Mouse (Mus musculus) kidney, postnatal 10 days (tissue): ENCODE measurements around the gene Fam117b.
A peak's percentile ranks its signal among the peaks of the same experiment; 100 is the strongest.

ENCODE experiments used
- DNase-seq: peaks from one replicate; pipeline ENCODE4 v3.0.0; 2021; ENCODE audit warnings: mixed read lengths

Gene Fam117b

DNA sequence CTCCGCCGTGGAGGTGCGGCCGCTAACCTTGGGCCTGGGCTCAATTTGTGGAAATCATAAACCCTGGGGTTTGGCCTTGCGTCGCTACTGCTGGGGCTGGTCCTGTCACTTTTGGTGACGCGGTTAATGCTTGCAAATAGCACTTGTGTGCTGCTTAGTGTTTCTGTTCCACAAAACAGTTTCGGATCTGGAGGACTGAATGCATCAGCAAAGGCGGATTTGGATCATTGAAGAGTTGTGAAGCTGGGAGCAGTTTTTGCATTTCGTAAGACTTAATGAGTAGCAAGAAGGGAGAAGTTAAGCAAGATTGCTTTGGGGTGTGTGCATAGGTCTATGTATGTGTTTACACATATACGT is 1.0 kb downstream of the Fam117b start:
- no peak for DNase-seq

DNA sequence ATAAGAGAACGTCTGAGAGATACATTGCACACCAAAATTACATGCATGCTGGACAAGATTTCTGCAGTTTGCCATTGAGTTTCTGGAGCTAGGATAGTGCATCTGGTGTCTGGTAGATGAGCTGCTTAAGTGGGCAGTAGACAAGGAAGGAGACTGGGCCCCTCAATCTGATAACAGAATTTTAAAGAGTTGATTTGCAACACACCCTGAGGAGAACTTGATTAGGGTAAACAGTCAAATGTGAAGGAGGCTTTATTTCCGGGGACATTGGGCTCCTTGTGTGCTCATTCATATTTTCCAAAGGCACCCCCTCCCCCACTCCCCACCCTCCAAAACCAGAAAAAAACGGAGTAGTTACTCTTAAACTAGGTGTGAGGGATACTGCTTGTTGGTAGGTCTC is 2.0 kb downstream of the Fam117b start:
- DNase-seq = no peak

DNA sequence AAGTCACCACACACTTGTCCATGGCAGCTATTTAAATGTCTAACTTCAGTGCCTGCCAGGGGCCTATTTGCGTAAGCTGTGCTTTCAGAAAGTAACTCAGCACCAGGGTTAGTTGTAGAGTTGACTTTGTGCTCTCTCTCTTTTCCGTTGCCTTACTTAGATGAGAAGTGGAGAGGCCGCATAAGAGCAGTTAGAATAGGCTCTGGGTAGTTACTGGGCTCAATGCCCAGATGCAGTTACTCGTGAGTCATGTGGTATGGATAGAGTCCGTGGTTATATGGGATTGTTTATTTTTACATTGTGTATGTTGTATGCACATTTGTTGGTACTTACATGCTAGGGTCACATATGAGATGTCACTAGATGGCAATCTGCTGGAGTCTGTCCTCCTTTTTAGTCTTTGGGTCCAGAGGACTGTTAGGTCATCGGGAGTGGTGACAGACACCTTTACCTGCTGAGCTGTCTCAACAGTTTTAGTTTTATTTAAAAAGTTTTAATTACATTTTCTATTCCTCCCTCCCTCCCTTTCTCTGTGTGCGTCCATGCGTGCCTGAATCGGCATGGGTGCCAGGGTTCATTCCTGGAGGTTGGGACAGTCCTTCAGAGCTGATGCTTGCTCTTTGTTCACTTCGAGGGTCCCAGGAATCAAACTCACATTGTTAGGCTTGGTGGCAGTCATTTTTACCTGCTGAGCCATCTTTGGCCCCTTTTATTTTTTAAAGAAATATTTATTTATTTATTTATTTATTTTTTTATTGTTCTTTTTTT is 3.2 kb downstream of the Fam117b start:
- no peak for DNase-seq

DNA sequence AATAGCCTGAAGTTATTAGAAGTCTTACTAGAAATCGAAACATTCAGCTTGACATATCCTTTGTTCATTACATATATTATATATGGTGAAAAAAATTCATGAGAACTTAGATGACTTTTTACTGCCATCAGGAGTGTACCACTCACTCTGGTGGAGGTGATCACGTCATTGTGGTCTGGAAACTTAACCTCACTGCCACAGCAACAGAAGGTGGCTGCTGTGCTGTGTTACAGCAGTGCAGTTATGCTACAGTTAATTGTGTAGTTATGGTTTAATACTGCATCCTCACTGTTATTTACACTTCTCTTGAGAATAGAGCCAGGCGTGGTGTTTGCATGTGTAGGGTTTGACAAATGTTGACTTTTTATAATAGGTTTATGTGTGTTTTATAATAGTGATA is 4.6 kb downstream of the Fam117b start:
- DNase-seq = no peak

DNA sequence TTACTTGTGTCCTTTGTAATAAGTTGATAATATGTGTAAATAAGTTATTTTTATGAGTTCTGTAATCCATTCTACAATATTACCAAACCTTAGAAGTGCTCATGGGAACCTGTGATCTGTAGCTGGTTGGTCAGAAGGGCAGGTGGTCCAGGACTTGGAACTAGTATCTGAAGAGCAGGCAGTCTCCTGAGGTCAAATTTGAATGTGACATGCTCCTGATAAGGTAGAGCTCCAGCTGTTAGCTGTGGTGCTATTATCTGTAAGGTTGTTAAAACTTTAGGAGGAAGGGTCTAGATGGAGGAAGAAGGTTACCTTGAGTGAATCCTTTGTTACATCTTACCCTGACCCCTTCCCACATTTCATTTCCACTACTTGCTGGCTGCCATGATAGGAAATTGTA is 5.3 kb downstream of the Fam117b start:
- DNase-seq = no peak

DNA sequence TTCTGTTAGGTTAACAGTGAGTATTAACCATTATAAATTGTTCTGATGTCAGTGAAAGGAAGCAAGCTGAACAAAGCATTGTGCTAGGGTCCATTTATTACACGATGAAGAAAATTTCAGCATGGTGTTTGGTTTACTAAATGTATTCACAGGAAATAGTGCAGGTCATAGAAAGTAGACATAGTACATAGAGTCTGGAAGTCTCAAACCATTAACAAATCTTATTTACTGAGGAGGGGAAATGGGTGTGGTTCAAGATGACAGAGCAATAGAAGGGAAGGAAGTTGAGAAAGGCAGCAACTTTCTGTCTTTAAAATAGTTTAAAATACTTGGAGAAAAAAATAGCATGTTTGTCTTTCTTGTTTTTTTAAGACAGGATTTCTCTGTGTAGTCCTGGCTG is 10.4 kb downstream of the Fam117b start:
- DNase-seq = no peak

DNA sequence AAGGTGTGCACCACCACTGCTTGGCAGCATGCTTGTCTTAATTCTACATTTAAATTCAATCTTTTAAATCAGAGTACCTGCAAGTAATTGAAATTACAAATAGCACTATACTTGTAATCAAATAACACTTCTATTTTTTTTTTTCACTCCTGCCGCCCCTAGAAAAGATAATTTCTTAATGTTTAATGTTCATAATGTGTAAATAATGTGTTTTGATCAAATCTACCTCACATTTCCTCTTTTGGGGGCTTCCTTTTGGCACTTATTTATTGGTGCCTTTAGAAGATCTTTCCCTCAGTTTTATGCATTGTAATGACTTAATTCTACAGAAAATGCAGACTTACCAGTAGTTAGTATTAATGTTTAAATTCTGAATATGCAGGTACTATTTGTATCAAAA is 10.9 kb downstream of the Fam117b start:
- no peak for DNase-seq

DNA sequence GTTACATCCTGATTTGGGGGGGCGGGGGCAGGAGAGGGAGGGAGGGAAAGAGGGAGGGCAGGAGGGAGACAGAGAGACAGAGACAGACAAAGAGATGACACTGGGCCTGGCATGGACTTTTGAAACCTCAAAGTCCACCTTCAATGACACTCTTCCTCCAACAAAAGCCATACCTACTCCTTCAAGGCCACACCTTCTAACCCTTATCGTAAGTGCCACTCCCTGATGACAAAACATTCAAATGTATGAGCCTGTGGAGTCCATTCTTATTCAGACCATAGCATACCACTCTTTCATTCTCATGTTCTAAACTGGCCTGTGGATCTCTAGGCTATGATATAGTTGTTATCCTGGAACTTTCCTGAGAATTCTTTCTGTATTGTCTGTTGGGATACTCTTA is 11.6 kb downstream of the Fam117b start:
- no peak for DNase-seq

DNA sequence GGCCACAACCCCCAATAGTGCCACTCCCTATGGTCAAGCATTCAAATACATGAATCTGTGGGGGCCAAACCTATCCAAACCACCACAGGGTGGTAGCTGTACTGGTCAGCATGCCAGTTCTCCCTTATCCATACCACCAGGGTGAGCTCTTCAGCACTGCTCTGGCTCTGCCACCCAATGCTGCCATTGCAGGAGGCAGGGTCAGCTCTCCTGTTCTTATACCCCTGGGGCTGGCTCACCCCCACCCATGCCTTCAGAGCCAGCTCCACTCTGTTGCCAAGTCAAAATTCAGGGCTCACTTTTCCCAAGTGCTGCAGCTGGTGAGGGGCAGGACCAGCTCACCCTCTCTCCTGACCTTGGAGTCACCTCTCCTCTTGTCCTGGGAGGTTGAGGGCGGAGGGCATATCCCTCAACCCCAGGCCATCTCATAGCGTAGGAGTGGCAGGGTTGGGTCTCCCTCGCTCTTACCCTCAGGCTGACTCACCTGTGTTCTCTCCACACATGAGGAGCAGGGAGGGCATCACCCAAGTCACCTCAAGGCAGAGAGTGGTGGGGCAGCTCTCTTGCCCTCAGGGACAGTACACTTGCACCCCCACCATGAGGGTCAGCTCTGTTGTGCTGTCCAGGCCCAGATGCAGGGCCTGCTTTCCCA is 13.3 kb downstream of the Fam117b start:
- DNase-seq = no peak

DNA sequence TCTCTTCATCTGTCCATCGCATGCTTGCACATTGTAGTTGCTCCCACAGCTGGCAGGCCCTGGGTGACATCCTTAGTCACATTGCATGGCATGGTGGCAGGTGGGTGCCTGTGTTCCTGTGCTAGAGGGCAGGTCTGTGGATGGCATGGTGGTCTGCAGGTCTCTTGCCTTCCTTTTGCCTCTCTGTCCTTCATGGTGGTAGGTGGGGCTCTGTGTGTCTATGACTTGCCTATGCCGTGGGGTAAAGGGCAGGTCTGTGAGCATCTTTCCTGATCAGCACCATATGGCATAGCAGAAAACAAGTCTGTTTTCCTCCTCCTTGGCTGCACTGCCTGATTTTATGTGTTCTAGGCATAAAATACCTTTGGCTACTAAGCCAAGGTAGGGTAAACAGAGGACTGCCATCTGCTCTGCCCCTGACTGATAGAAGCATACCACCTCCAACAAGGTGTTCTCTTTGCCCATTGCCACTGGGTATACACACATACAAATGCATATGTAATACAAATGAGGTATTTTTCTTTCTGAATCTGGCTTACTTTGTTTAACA is 14.4 kb downstream of the Fam117b start:
- no peak for DNase-seq

DNA sequence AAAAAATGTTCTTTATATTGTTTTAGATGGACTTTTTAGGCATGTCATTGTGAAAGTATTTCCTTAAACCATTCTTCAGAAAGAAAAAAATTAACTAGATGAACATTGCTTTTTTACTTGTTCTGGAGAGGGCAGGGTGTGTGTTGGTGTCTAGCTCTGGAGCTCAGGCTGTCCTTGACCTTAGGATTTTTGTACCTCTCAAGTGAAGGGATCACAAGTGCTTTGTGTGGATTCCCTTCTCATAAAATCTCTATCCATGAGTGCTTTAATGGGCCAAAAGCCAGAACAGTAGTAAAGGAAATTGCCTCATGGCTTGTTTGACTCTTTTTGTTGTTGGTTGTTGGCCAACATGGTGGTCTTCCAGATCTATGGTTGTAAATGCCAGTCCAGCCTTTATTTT is 18.1 kb downstream of the Fam117b start:
- DNase-seq = no peak

DNA sequence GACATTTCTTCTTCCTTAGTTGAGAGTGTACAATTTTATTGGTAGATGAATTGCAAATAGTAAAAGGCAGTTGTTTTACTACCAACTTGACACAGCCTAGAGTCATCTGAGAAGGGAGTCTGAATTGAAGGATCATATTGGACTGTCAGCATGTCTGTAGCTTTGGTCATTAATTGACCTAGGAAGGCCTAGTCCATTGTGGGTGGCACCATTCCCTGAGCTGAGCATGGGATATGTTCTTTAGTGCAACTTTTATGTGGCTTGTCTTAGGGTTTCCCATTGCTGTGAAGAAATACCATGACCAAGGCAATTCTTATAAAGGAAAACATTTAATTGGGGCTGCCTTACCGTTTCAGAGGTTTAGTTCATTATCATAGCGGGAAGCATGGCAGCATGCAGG is 20.2 kb downstream of the Fam117b start:
- DNase-seq = no peak

DNA sequence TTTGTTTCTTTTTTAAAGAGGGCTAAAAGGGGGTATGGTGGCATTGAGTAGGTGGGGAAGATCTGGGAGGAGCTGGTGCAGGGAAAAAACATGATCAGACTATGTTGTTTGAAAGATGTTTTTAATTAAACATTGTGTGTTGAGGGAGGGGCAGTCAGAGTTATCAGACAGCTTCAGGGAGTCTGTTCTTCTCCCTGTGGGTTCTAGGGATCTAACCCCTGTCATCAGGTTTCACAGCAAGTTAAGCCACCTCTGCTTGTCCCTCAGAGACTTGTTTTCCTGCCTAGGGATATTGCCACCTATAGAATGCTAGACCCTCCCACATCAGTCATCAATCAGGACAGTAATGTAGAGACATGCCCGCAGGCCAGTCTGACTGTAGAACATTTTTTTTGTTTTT is 28.3 kb downstream of the Fam117b start:
- no peak for DNase-seq

DNA sequence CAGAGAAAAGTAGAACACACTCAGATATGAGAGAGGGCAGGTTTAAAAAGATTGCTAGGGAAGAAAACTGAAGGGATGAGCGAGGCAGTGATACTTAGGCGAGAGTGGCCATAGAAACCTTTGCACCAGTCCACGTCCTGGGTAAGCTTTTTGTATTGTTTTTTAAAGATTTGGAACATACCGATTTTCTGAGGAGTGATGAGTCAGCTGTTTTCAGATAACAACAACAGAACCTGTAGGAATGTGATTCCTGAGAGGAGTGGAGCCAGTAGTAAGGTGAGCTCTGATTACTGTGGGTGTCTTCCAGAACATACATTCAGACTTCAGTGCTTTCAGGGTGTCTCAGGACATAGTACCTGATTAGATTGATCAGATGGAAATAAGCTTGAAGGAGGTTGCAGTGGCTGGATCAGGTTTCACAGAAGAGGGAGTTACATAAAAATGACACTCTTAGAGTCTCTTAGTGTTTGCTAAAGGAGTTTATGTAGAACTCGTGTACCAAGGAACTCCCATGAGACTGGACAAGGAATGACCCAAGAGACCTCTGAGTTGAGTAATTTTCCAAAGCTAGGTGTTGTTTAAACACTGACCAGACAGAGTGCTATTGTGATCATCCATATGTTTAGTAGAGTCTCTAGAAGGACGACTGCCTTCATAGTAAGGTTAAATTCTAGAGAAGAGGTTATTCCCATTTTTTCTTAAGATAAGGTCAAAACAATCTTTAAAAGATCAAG is 29.4 kb downstream of the Fam117b start:
- DNase-seq = no peak

DNA sequence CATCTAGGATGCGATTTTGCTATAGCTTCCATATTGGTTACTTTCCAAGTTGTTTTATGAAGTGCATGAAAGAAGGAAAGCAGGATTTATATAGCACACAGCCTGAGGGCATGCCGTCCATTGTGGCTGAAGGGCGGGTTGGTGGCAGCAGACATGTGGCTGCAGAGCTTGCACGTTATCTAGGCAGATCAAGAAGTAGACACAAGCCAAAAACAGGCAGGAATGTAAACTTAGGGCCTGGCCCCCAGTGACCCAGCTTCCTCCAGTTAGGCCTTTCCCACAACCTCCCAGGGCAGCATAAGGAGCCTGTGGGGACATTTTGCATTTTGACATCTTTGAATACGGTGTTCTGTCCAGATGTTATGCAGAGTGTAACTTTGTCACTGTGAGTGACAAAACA is 31.0 kb downstream of the Fam117b start:
- peak; percentile 30 for DNase-seq

DNA sequence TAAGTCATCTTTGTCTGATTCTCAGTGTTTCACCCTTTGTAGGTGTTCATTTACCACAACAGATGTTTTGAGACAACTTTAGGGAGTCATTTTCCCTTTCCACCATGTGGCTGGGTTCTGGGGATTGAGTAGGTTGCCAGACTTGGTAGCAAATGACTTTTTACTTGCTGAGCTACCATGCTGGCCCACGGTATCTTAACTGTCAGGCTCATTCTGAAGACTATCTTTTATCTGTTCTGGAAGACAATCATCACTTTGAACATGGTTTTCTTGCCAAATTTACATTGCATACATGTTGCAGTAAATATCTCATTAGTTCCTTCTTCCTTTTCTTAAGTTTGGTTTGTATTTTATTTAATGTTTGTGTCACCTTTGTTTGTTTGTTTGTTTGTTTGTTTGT is 33.2 kb downstream of the Fam117b start:
- DNase-seq = no peak

DNA sequence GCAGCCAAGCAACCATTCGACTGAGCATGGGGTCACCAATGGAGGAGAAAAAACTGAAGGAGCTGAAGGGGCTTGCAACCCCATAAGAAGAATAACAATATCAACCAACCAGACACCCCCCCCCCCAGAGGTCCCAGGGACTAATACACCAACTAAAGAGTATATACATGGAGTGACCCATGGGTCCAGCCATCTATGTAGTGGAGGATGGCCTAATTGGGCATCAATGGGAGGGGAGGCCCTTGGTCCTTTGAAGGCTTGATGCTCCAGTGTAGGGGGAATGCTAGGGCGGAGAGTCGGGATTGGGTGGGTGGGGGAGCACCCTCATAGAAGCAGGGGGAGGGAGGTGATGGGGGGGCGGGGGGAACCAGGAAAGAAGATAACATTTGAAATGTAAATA is 34.7 kb downstream of the Fam117b start:
- no peak for DNase-seq

DNA sequence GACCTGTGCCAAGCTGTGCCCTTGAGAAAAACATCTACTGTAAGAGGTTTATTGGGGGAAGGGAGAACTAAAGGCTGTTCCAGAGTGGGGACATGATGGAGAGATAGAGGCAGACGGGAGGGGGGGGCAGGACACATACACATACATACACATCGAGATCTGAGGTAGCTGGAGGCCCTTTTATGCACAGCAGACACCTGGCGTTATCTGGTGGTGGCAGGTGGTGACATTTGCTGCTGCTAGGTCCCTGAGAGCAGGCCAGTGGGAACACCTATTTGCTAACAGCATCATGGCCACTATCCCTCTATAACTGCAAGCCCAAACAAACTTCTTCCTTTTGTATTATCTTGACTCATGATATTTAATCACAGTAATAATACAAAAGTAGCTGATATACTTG is 44.4 kb downstream of the Fam117b start:
- DNase-seq = no peak

DNA sequence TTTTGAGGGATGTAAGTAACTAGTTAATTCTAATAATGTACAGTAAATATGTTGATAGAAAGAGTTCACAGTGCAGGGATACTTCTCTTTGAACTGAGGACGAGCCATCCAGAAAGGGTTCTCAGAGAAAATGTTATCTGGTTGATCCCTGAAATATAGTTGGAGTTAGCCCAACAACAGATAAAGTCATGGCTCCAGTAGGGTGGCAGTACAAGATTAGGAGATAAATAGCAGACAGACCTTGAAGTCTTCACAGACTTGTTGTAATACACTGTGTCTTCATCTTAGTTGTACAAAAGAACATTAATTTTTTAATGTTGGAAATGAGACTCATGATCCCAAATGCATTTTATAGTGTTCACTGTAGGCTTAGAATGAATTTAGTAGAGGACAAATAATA is 47.1 kb downstream of the Fam117b start:
- DNase-seq = no peak

DNA sequence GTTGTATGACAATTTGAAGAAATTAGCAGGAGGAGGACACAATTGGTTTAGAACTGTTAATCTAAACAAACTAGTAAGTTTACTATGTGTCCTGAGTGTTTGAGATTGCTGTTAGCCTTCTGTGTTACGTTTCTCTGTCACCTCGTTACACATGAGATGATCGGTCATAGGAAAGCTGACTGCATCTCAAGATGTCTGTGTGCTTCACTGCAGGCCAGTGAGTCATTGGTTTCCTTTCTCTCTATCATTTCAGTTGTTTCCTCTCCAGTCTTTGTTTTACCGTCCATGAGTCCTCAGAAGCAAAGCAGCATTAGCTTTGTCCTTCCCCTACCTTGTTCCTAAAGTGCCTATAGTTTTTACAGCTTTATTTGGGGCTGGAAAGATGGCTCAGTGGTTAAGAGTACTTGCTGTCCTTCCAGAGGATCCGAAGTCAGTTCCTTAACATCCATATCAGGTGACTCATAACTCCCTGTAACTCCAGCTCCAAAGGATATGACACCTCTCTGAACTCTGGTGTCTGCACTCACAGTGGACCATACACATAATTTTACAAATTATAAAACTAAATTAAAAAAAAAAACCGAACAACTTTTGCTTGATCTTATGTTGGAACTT is 53.5 kb downstream of the Fam117b start:
- DNase-seq = no peak

DNA sequence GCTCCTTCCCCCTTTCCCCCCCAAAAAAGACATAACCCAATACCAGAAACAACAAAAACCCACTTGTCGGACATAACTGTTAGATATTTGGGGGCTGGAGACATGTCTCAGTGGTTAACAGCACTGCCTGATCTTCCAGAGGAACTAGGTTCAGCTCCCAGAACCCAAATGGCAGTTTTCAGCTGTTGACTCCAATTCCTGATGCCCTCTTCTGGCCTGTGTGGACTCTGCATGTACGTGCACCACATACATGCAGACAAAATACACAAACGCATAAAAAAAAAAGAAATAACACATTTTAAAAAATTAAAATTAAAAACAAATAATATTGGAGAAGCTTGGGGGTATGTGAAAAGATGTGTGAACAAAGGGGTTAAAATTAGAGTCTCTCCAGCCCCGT is 54.5 kb downstream of the Fam117b start:
- DNase-seq = peak; percentile 65

DNA sequence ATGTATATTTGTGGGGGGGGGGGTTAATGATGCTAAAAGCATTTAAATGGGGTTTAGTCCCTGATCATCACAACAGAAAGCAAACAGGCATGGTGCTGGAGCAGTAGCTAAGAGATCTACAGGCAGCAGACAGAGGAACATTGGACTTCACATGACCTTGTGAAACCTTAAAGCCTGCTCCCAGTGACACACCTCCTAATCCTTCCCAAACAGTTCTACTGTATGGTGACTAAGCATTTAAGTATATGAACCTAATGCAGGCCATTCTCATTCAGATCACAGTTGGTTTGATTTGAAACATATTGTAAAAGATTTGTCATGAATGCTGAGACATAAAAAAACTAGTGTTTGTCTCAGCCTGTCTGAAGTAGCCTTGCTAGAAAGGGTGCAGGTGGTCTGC is 73.8 kb downstream of the Fam117b start:
- no peak for DNase-seq

DNA sequence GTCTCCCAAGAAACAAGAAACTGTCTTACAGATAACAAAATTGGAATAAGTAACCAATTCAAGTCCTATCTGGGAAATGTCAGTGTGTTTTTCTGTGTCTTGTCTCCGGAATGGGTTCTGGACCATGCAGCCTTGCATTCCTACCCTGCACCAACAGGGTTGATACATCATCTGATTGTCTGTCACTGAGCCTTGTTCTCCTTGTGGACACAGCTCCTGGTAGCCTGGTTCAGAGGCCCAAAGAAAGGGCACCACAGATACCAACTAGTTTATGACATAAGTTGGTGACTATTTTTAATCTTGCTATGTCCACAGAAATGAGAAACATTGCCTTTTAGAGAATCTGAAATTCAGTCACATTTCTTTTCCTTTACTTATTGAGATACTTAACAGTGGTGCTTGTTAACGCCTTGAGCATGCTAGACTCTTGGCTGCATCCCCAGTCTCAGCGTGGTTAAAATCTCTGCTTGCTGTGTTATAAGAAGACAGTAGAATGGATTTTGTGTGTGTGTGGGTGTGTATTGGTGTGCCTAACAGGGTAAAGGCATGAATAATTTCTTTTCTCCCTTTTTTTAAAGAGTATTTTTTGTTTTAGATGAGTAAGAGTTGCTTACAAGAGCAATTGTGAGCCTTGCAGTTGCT is 74.7 kb downstream of the Fam117b start:
- DNase-seq = no peak
